Mouse (Mus musculus) liver, embryonic 13.5 days (tissue): ENCODE data around the gene Blmh. TPM values are rescaled to one million over a fixed set of nuclear protein-coding genes. Genes with fewer than 3 reads are reported as not detected.
A peak's percentile ranks its signal among the peaks of the same experiment; 100 is the strongest.

Source experiments
- ATAC-seq: fragments of 200-750 bp; cut with Nextera tagmentation; 2 replicates; pipeline ENCODE4 v1.8.0; 2017; ENCODE audit warnings: low read depth, mild to moderate bottlenecking, moderate number of reproducible peaks, moderate library complexity
- DNase-seq: peaks from one replicate; pipeline ENCODE4 v3.0.0; 2022
- H3K27ac ChIP-seq: fragments of 300-500 bp; sonication (generic); 2 replicates; pipeline ENCODE4 v1.5.1; 2015; ENCODE audit warnings: moderate library complexity, mild to moderate bottlenecking, inconsistent platforms
- H3K27me3 ChIP-seq: fragments of 300-500 bp; sonication (generic); 2 replicates; pipeline ENCODE4 v1.6.1; 2015; ENCODE audit warnings: mild to moderate bottlenecking, inconsistent platforms
- H3K36me3 ChIP-seq: fragments of 300-500 bp; sonication (generic); 2 replicates; pipeline ENCODE4 v1.6.1; 2015; ENCODE audit warnings: mild to moderate bottlenecking, inconsistent platforms
- H3K4me1 ChIP-seq: fragments of 300-500 bp; sonication (generic); replicated peaks from 2 replicates; pipeline ENCODE4 v1.6.1; 2015; ENCODE audit warnings: inconsistent platforms
- H3K4me2 ChIP-seq: fragments of 300-500 bp; sonication (generic); 2 replicates; pipeline ENCODE4 v1.6.1; 2015; ENCODE audit warnings: inconsistent platforms, mild to moderate bottlenecking, moderate library complexity
- H3K4me3 ChIP-seq: fragments of 300-500 bp; sonication (generic); replicated peaks from 2 replicates; pipeline ENCODE4 v1.5.1; 2015; ENCODE audit warnings: mild to moderate bottlenecking, inconsistent platforms
- H3K9ac ChIP-seq: fragments of 300-500 bp; sonication (generic); 2 replicates; pipeline ENCODE4 v1.6.1; 2015; ENCODE audit warnings: mild to moderate bottlenecking, inconsistent platforms
- H3K9me3 ChIP-seq: fragments of 300-500 bp; sonication (generic); replicated peaks from 2 replicates; pipeline ENCODE4 v1.6.1; 2016; ENCODE audit warnings: inconsistent platforms
- WGBS: fragments of 180-500 bp; shearing (Covaris S2); methylation state at CpG from one replicate; pipeline ENCODE4 v1.1.7; 2015; ENCODE audit not compliant: insufficient replicate concordance; 5-methylcytosine and 5-hydroxymethylcytosine counted together
- polyA plus RNA-seq: library from polyadenylated mRNA; unstranded; fragments of >200 nt; fragmentation: Nextera tagmentation; extraction: Ambion mirVana; gene quantifications from 2 replicates; pipeline ENCODE4 v1.2.1, GENCODE M21; 2015

The Blmh gene
- polyA plus RNA-seq, 1 experiment from 2014 or later = 61.8 TPM

DNA sequence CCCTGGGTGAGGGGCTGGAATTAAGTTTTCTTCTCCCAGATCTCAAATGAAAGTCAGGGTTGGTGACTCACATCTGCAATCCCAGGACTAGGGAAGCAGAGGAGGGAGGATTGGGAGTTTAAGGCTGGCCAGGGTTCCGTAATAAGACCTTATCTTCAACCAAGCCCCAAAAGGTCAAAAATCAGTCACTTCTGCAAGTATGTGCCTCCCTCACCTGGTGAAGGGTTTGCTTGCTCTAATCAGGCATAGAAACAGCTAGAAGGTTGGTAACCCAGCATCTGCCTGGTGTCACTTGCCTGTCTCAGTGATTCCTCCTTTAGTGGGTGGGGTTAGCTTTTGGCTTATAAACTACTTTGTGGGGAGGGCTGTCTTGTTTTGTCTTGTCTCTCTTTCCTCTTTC is 77.8 kb downstream of the Blmh start:
- Histone ChIP-seq H3K36me3 (no peaks in the 10 kb centered on the region), H3K4me2 (no peak overlapping the region), H3K9ac (no peak overlapping the region), H3K27me3 (peaks cover 62% of the 10 kb centered on the region), H3K4me1 (peaks cover 13% of the 10 kb centered on the region), H3K9me3 (no peaks in the 10 kb centered on the region), H3K27ac (no peak overlapping the region), H3K4me3 (no peak overlapping the region)
- 45% methylated on average over 1 of the region's 1 CpGs for WGBS
- ATAC-seq (no peak), DNase-seq (no peak)

DNA sequence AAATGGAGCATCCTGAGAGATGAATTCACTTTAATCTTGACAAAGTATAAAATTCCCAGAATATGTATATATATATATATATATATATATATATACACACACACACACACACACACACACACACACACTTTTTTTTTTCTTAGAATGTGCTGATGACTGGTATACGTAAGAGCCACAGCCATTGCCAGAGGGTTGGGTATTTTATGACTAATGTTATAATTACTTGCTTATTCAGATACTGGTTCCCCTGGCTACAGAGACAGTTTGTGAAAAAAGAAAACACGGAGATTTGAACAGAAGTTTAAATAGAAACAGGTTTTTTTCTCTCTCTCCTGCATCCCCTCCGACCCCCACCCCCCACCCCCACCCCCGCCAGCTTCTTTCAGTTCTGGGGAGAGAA is 81.3 kb downstream of the Blmh start:
- H3K4me3 ChIP-seq = no peak overlapping the region
- H3K9me3 ChIP-seq = no peaks in the 10 kb centered on the region
- DNase-seq (no peak), ATAC-seq (no peak)
- no peaks in the 10 kb centered on the region for H3K36me3 ChIP-seq
- H3K4me2 ChIP-seq = no peak overlapping the region
- WGBS = 62% methylated on average over 4 of the region's 4 CpGs
- H3K27ac ChIP-seq = no peak overlapping the region
- H3K4me1 ChIP-seq = 0 out of 2 replicates have a peak, but pooled peaks cover 3% of the 10 kb centered on the region
- H3K27me3 ChIP-seq = peaks cover 27% of the 10 kb centered on the region
- H3K9ac ChIP-seq = no peak overlapping the region

DNA sequence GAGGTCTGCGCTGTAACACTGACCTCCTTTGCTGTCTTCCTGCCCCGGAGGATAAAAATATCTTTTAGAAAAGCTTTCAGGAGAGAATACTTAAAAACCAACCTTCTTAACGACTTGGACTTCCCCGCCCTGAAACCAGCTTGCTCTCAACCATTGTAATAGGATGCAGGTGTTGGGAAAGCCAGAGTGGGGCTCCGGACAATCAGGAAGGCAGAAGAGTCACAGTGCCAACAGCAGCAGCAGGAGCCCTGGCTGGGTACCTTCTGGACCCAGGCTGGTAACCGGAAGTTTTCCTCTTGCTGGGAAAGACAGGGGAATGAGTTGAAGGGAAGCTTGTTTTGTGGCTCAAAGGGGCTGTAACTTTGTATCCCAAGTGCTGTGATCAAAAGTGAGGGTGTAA is 82.0 kb downstream of the Blmh start:
- H3K9me3 ChIP-seq = no peaks in the 10 kb centered on the region
- H3K27ac ChIP-seq = no peak overlapping the region
- peaks cover 3% of the 10 kb centered on the region; the same call in 1 of the 2 replicates for H3K4me1 ChIP-seq
- H3K4me2 ChIP-seq = no peak overlapping the region
- DNase-seq (no peak), ATAC-seq (no peak)
- WGBS = 42% methylated on average over 6 of the region's 6 CpGs
- H3K9ac ChIP-seq = no peak overlapping the region
- peaks cover 21% of the 10 kb centered on the region for H3K27me3 ChIP-seq
- H3K36me3 ChIP-seq = no peaks in the 10 kb centered on the region
- no peak overlapping the region for H3K4me3 ChIP-seq

- Histone ChIP-seq H3K27me3 (peaks cover 8% of the 10 kb centered on the region; the same call in 1 of the 2 replicates), H3K36me3 (no peaks in the 10 kb centered on the region), H3K27ac (no peak overlapping the region), H3K4me2 (no peak overlapping the region), H3K4me3 (no peak overlapping the region), H3K4me1 (peaks cover 3% of the 10 kb centered on the region; the same call in 1 of the 2 replicates), H3K9me3 (no peaks in the 10 kb centered on the region), H3K9ac (no peak overlapping the region)
- ATAC-seq = no peak
- 55% methylated on average over 16 of the region's 16 CpGs for WGBS
- DNase-seq = no peak
Observed at GRCm38 (mm10) chr11:77009069-77010025, 84.7 kb downstream of the Blmh start.

GRCm38 (mm10) chr11:77010762-77011475 is 86.3 kb downstream of the Blmh start:
- H3K4me1 ChIP-seq = peaks cover 3% of the 10 kb centered on the region; the same call in 1 of the 2 replicates
- DNase-seq (no peak), ATAC-seq (no peak)
- 60% methylated on average over 10 of the region's 10 CpGs for WGBS
- no peak overlapping the region for H3K4me2 ChIP-seq
- H3K27ac ChIP-seq = no peak overlapping the region
- H3K9me3 ChIP-seq = no peaks in the 10 kb centered on the region
- no peaks in the 10 kb centered on the region for H3K36me3 ChIP-seq
- no peak overlapping the region for H3K9ac ChIP-seq
- H3K27me3 ChIP-seq = no peaks in the 10 kb centered on the region
- no peak overlapping the region for H3K4me3 ChIP-seq

- Histone ChIP-seq H3K36me3 (no peaks in the 10 kb centered on the region), H3K9me3 (no peaks in the 10 kb centered on the region), H3K4me1 (peaks cover 9% of the 10 kb centered on the region; the same call in 1 of the 2 replicates), H3K27me3 (peaks cover 5% of the 10 kb centered on the region), H3K4me2 (no peak overlapping the region), H3K9ac (no peak overlapping the region), H3K4me3 (no peak overlapping the region), H3K27ac (no peak overlapping the region)
- 69% methylated on average over 11 of the region's 11 CpGs for WGBS
- ATAC-seq (no peak), DNase-seq (no peak)
Observed at GRCm38 (mm10) chr11:77018046-77018445, 93.4 kb downstream of the Blmh start.

- H3K4me1 ChIP-seq = peaks cover 9% of the 10 kb centered on the region; the same call in 1 of the 2 replicates
- H3K4me2 ChIP-seq = no peak overlapping the region
- ATAC-seq = peak; percentile 5; the same call in 1 of the 2 replicates
- WGBS = 16% methylated on average over 8 of the region's 8 CpGs
- no peak overlapping the region for H3K4me3 ChIP-seq
- H3K9me3 ChIP-seq = no peaks in the 10 kb centered on the region
- H3K9ac ChIP-seq = no peak overlapping the region
- no peak overlapping the region for H3K27ac ChIP-seq
- no peaks in the 10 kb centered on the region for H3K36me3 ChIP-seq
- DNase-seq = no peak
- H3K27me3 ChIP-seq = peaks cover 5% of the 10 kb centered on the region
Observed at GRCm38 (mm10) chr11:77019539-77019938, 94.9 kb downstream of the Blmh start.

- Histone ChIP-seq H3K27ac (peak overlapping the region; percentile 24; the same call in 1 of the 2 replicates), H3K4me1 (peaks cover 9% of the 10 kb centered on the region; the same call in 1 of the 2 replicates), H3K9ac (no peak overlapping the region), H3K36me3 (no peaks in the 10 kb centered on the region), H3K9me3 (no peaks in the 10 kb centered on the region), H3K4me2 (peak overlapping the region; percentile 13; the same call in 1 of the 2 replicates), H3K4me3 (no peak overlapping the region), H3K27me3 (peaks cover 5% of the 10 kb centered on the region)
- WGBS = 61% methylated on average over 9 of the region's 9 CpGs
- ATAC-seq (peak; percentile 79), DNase-seq (no peak)
Observed at GRCm38 (mm10) chr11:77021749-77022396, 97.3 kb downstream of the Blmh start.

GRCm38 (mm10) chr11:77026559-77026958 is 102.0 kb downstream of the Blmh start:
- no peaks in the 10 kb centered on the region for H3K4me1 ChIP-seq
- 52% methylated on average over 3 of the region's 3 CpGs for WGBS
- no peak overlapping the region for H3K4me3 ChIP-seq
- DNase-seq (no peak), ATAC-seq (no peak)
- no peak overlapping the region for H3K27ac ChIP-seq
- H3K9me3 ChIP-seq = no peaks in the 10 kb centered on the region
- no peak overlapping the region for H3K9ac ChIP-seq
- no peaks in the 10 kb centered on the region for H3K36me3 ChIP-seq
- no peaks in the 10 kb centered on the region for H3K27me3 ChIP-seq
- H3K4me2 ChIP-seq = no peak overlapping the region

DNA sequence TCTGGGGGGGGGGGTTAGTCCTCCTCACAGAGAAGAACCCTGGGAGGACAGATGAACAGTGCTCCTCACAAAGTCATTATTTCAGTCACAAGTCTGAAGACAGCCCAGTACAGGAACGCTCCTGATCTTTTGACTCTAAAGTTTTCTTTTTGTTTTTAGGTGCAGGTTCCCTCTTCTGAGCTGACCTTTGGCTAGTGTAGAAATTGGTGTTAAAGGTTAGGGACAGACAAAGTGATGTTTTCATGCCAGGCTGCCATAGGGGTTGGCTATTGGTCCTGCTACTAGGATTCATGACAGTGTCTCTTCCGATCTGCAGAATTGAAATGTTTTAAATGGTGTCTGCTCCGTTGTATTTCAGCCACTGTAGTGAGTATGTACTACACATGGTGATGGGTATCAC is 103.5 kb downstream of the Blmh start:
- H3K36me3 ChIP-seq = no peaks in the 10 kb centered on the region
- H3K4me3 ChIP-seq = no peak overlapping the region
- no peaks in the 10 kb centered on the region for H3K4me1 ChIP-seq
- ATAC-seq (no peak), DNase-seq (no peak)
- no peak overlapping the region for H3K27ac ChIP-seq
- no peak overlapping the region for H3K9ac ChIP-seq
- no peak overlapping the region for H3K4me2 ChIP-seq
- H3K9me3 ChIP-seq = no peaks in the 10 kb centered on the region
- 72% methylated on average over 3 of the region's 3 CpGs for WGBS
- no peaks in the 10 kb centered on the region for H3K27me3 ChIP-seq
